Mouse (Mus musculus) spleen, adult 18-20 months (tissue): ENCODE measurements around the gene Serpina3i.

ENCODE experiments used
- DNase-seq, 2 experiments: peaks; one replicate each; pipeline ENCODE4 v3.0.0; 2022; ENCODE audit warnings: mixed read lengths in 2 of 2

The Serpina3i gene

GRCm38 (mm10) chr12:104298049-104298448, 35.1 kb downstream of the Serpina3i start:
- DNase-seq = no peak

GRCm38 (mm10) chr12:104305991-104306390, 43.1 kb downstream of the Serpina3i start:
- no peak for DNase-seq

GRCm38 (mm10) chr12:104314253-104314652, 51.3 kb downstream of the Serpina3i start, which contains the start of gene Serpina3j:
Gene Serpina3j, plus strand, starts transcription at chr12:104314553.
- DNase-seq = no peak
